Mouse (Mus musculus): Measurements from ENCODE around the gene Gpr88.

DNA sequence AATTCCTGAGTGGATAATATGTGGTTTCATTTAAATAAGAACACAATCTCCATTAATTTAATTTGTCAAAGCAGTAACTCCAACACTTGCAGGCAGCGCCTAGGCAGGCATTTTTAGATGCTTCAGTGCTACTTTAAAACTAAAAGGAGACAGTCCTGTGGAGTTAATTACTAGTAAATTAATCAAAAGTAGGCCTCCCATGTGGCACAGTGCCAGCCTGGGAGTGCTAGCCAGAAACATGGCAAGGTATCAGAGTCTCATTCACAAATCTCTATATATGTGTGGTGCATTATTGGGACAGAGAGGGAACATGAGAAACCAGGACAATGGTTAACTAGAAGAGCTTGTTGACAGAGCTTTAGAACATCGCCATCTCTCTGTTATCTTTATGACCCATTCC is 4.3 kb downstream of the Gpr88 start:
- TF ChIP-seq CTCF (IDR thresholded peaks at IDR 0.05; ENCODE audit: control insufficient read depth, insufficient read depth, insufficient replicate concordance, low read depth, low read length) (no peak), POLR2A (IDR thresholded peaks at IDR 0.05; ENCODE audit: control insufficient read depth, low read depth, low read length) (no peak)

Data from testis, adult 2 months (tissue).